Mouse (Mus musculus): Measurements from ENCODE around the gene Tob1.
A peak's percentile ranks its signal among the peaks of the same experiment; 100 is the strongest.

Gene Tob1

GRCm38 (mm10) chr11:94198405-94199146 is 12.7 kb upstream of the Tob1 start:
- no peak for DNase-seq (ENCODE audit: low spot score in 2 of 2)

- no peak for DNase-seq (ENCODE audit: low spot score in 2 of 2)
Observed at GRCm38 (mm10) chr11:94199771-94200170, 11.5 kb upstream of the Tob1 start.

- no peak for DNase-seq (ENCODE audit: low spot score in 2 of 2)
Observed at GRCm38 (mm10) chr11:94200422-94200821, 10.8 kb upstream of the Tob1 start.

- no peak for DNase-seq (ENCODE audit: low spot score in 2 of 2)
Observed at GRCm38 (mm10) chr11:94202106-94202505, 9.1 kb upstream of the Tob1 start.

- no peak for DNase-seq (ENCODE audit: low spot score in 2 of 2)
Observed at GRCm38 (mm10) chr11:94203066-94203465, 8.2 kb upstream of the Tob1 start.

GRCm38 (mm10) chr11:94206398-94207114 is 4.7 kb upstream of the Tob1 start:
- no peak for DNase-seq (ENCODE audit: low spot score in 2 of 2)

- DNase-seq (ENCODE audit: low spot score in 2 of 2): no peak
Observed at GRCm38 (mm10) chr11:94208811-94209675, 2.2 kb upstream of the Tob1 start.

GRCm38 (mm10) chr11:94209695-94210131 is 1.5 kb upstream of the Tob1 start:
- DNase-seq (ENCODE audit: low spot score in 2 of 2): no peak

GRCm38 (mm10) chr11:94210191-94211086 is 815 bp upstream of the Tob1 start:
- peak; percentile 56 to 82 for DNase-seq (ENCODE audit: low spot score in 2 of 2)

- DNase-seq (ENCODE audit: low spot score in 2 of 2): peak; percentile 37 to 60
Observed at GRCm38 (mm10) chr11:94211651-94212488, 616 bp downstream of the Tob1 start.

- no peak for DNase-seq (ENCODE audit: low spot score in 2 of 2)
Observed at GRCm38 (mm10) chr11:94212489-94212836, 1.2 kb downstream of the Tob1 start.

GRCm38 (mm10) chr11:94212997-94213396 is 1.7 kb downstream of the Tob1 start:
- DNase-seq (ENCODE audit: low spot score in 2 of 2): no peak

GRCm38 (mm10) chr11:94213735-94214594 is 2.7 kb downstream of the Tob1 start:
- no peak for DNase-seq (ENCODE audit: low spot score in 2 of 2)

- no peak for DNase-seq (ENCODE audit: low spot score in 2 of 2)
Observed at GRCm38 (mm10) chr11:94215581-94215980, 4.3 kb downstream of the Tob1 start.

GRCm38 (mm10) chr11:94216247-94216646 is 5.0 kb downstream of the Tob1 start:
- DNase-seq (ENCODE audit: low spot score in 2 of 2): no peak

GRCm38 (mm10) chr11:94221257-94221656 is 10.0 kb downstream of the Tob1 start:
- no peak for DNase-seq (ENCODE audit: low spot score in 2 of 2)

- no peak for DNase-seq (ENCODE audit: low spot score in 2 of 2)
Observed at GRCm38 (mm10) chr11:94223531-94223930, 12.3 kb downstream of the Tob1 start.

GRCm38 (mm10) chr11:94225985-94226384 is 14.7 kb downstream of the Tob1 start:
- DNase-seq (ENCODE audit: low spot score in 2 of 2): no peak

- DNase-seq (ENCODE audit: low spot score in 2 of 2): no peak
Observed at GRCm38 (mm10) chr11:94228416-94228815, 17.2 kb downstream of the Tob1 start.
